Mouse (Mus musculus): ENCODE measurements around the gene Tmem198b. TPM values are rescaled to one million over a fixed set of nuclear protein-coding genes. Genes with fewer than 3 reads are reported as not detected.
A peak's percentile ranks its signal among the peaks of the same experiment; 100 is the strongest.

The Tmem198b gene
- polyA plus RNA-seq, 1 experiment from 2014 or later = 15.9 TPM

DNA sequence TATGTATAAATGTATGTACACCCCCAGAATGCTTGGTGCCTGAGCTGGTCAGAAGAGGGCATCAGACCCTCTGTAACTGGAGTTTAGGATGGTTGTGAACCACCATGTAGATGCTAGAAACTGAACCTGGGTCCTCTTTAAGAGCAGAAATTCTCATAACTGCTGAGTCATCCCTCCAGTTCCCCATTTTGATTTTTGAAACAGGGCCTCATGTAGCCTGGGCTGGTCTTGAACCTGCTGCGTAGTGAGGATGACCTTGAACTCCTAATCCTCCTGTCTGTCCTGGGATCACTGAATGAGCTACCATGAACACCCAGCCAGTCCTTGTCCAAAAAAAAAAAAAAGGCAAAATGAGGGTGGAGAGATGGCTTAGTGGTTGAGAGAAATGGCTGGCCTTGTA is 10.9 kb downstream of the Tmem198b start:
- Histone ChIP-seq H3K9me3 (ENCODE audit: control insufficient read depth, low read length) (no peaks in the 10 kb centered on the region), H3K36me3 (ENCODE audit: control insufficient read depth, insufficient read depth, low read length) (no peaks in the 10 kb centered on the region), H3K4me1 (ENCODE audit: control insufficient read depth, insufficient read depth, low read length) (no peaks in the 10 kb centered on the region), H3K27me3 (ENCODE audit: control insufficient read depth, insufficient read depth, low read length) (no peaks in the 10 kb centered on the region), H3K4me3 (ENCODE audit: low read length) (no peak overlapping the region), H3K27ac (ENCODE audit: low read depth, low read length) (no peak overlapping the region), H3K9ac (ENCODE audit: low read depth, low read length) (no peak overlapping the region), H3K4me2 (replicated peaks; ENCODE audit: low read depth, low read length) (no peak overlapping the region)
- ATAC-seq (ENCODE audit: low FRiP score, low TSS enrichment) = no peak
- WGBS = 97% methylated on average over 1 of the region's 1 CpGs

GRCm38 (mm10) chr10:128792041-128792440 is 12.1 kb downstream of the Tmem198b start:
- ATAC-seq (ENCODE audit: low FRiP score, low TSS enrichment) = no peak
- no peak overlapping the region for H3K27ac ChIP-seq (ENCODE audit: low read depth, low read length)
- H3K9ac ChIP-seq (ENCODE audit: low read depth, low read length) = no peak overlapping the region
- H3K4me3 ChIP-seq (ENCODE audit: low read length) = no peak overlapping the region
- H3K4me1 ChIP-seq (ENCODE audit: control insufficient read depth, insufficient read depth, low read length) = no peaks in the 10 kb centered on the region
- no peaks in the 10 kb centered on the region for H3K9me3 ChIP-seq (ENCODE audit: control insufficient read depth, low read length)
- no peaks in the 10 kb centered on the region for H3K27me3 ChIP-seq (ENCODE audit: control insufficient read depth, insufficient read depth, low read length)
- H3K4me2 ChIP-seq (replicated peaks; ENCODE audit: low read depth, low read length) = no peak overlapping the region
- no peaks in the 10 kb centered on the region for H3K36me3 ChIP-seq (ENCODE audit: control insufficient read depth, insufficient read depth, low read length)

- no peak within 1 kb of the TSS for H3K9ac ChIP-seq (ENCODE audit: low read depth, low read length)
- no peak within 1 kb of the TSS for H3K4me3 ChIP-seq (ENCODE audit: low read length)
- H3K27me3 ChIP-seq (ENCODE audit: control insufficient read depth, insufficient read depth, low read length) = no peaks in the 10 kb centered on the region
- H3K4me1 ChIP-seq (ENCODE audit: control insufficient read depth, insufficient read depth, low read length) = no peaks in the 10 kb centered on the region
- WGBS = 75% methylated on average over 7 of the region's 7 CpGs
- ATAC-seq (ENCODE audit: low FRiP score, low TSS enrichment) = no peak
- H3K4me2 ChIP-seq (replicated peaks; ENCODE audit: low read depth, low read length) = no peak within 1 kb of the TSS
- no peak within 1 kb of the TSS for H3K27ac ChIP-seq (ENCODE audit: low read depth, low read length)
- no peaks in the 10 kb centered on the region for H3K36me3 ChIP-seq (ENCODE audit: control insufficient read depth, insufficient read depth, low read length)
- H3K9me3 ChIP-seq (ENCODE audit: control insufficient read depth, low read length) = no peaks in the 10 kb centered on the region
Observed at GRCm38 (mm10) chr10:128790398-128791124, 13.6 kb downstream of the Tmem198b start, which contains the start of gene Mmp19. Mmp19 (plus strand) TSS chr10:128790910.

GRCm38 (mm10) chr10:128780200-128780599 is 24.0 kb downstream of the Tmem198b start:
- no peaks in the 10 kb centered on the region; the same call in 1 of the 2 replicates for H3K4me1 ChIP-seq (ENCODE audit: control insufficient read depth, insufficient read depth, low read length)
- ATAC-seq (ENCODE audit: low FRiP score, low TSS enrichment) = no peak

GRCm38 (mm10) chr10:128779011-128779795 is 25.0 kb downstream of the Tmem198b start:
- Histone ChIP-seq H3K9me3 (ENCODE audit: control insufficient read depth, low read length) (peaks cover 3% of the 10 kb centered on the region; the same call in 1 of the 2 replicates), H3K27me3 (ENCODE audit: control insufficient read depth, insufficient read depth, low read length) (no peaks in the 10 kb centered on the region), H3K36me3 (ENCODE audit: control insufficient read depth, insufficient read depth, low read length) (no peaks in the 10 kb centered on the region), H3K27ac (ENCODE audit: low read depth, low read length) (peak overlapping the region; percentile 32), H3K9ac (ENCODE audit: low read depth, low read length) (no peak overlapping the region), H3K4me2 (replicated peaks; ENCODE audit: low read depth, low read length) (no peak overlapping the region), H3K4me3 (ENCODE audit: low read length) (no peak overlapping the region), H3K4me1 (ENCODE audit: control insufficient read depth, insufficient read depth, low read length) (no peaks in the 10 kb centered on the region; the same call in 1 of the 2 replicates)
- peak; percentile 94 for ATAC-seq (ENCODE audit: low FRiP score, low TSS enrichment)
- WGBS = 35% methylated on average over 8 of the region's 8 CpGs

More at GRCm38 (mm10) chr10:128780200-128780599, 24.0 kb downstream of the Tmem198b start:
- H3K4me2 ChIP-seq (replicated peaks; ENCODE audit: low read depth, low read length) = no peak overlapping the region
- 82% methylated on average over 1 of the region's 1 CpGs for WGBS
- no peak overlapping the region for H3K9ac ChIP-seq (ENCODE audit: low read depth, low read length)
- no peak overlapping the region for H3K27ac ChIP-seq (ENCODE audit: low read depth, low read length)
- peaks cover 6% of the 10 kb centered on the region; the same call in 1 of the 2 replicates for H3K9me3 ChIP-seq (ENCODE audit: control insufficient read depth, low read length)
- no peak overlapping the region for H3K4me3 ChIP-seq (ENCODE audit: low read length)
- no peaks in the 10 kb centered on the region for H3K36me3 ChIP-seq (ENCODE audit: control insufficient read depth, insufficient read depth, low read length)
- H3K27me3 ChIP-seq (ENCODE audit: control insufficient read depth, insufficient read depth, low read length) = no peaks in the 10 kb centered on the region

GRCm38 (mm10) chr10:128778441-128778840 is 25.7 kb downstream of the Tmem198b start:
- Histone ChIP-seq H3K9me3 (ENCODE audit: control insufficient read depth, low read length) (no peaks in the 10 kb centered on the region), H3K9ac (ENCODE audit: low read depth, low read length) (no peak overlapping the region), H3K4me1 (ENCODE audit: control insufficient read depth, insufficient read depth, low read length) (no peaks in the 10 kb centered on the region; the same call in 1 of the 2 replicates), H3K27me3 (ENCODE audit: control insufficient read depth, insufficient read depth, low read length) (no peaks in the 10 kb centered on the region), H3K36me3 (ENCODE audit: control insufficient read depth, insufficient read depth, low read length) (no peaks in the 10 kb centered on the region), H3K27ac (ENCODE audit: low read depth, low read length) (peak overlapping the region; percentile 32; the same call in 1 of the 2 replicates), H3K4me2 (replicated peaks; ENCODE audit: low read depth, low read length) (no peak overlapping the region), H3K4me3 (ENCODE audit: low read length) (no peak overlapping the region)
- ATAC-seq (ENCODE audit: low FRiP score, low TSS enrichment) = no peak
- 93% methylated on average over 2 of the region's 2 CpGs for WGBS

- H3K27ac ChIP-seq (ENCODE audit: low read depth, low read length) = no peak overlapping the region
- H3K4me3 ChIP-seq (ENCODE audit: low read length) = no peak overlapping the region
- no peaks in the 10 kb centered on the region for H3K9me3 ChIP-seq (ENCODE audit: control insufficient read depth, low read length)
- no peak overlapping the region for H3K9ac ChIP-seq (ENCODE audit: low read depth, low read length)
- no peaks in the 10 kb centered on the region for H3K36me3 ChIP-seq (ENCODE audit: control insufficient read depth, insufficient read depth, low read length)
- H3K4me2 ChIP-seq (replicated peaks; ENCODE audit: low read depth, low read length) = no peak overlapping the region
- no peak for ATAC-seq (ENCODE audit: low FRiP score, low TSS enrichment)
- H3K4me1 ChIP-seq (ENCODE audit: control insufficient read depth, insufficient read depth, low read length) = no peaks in the 10 kb centered on the region; the same call in 1 of the 2 replicates
- 27% methylated on average over 5 of the region's 5 CpGs for WGBS
- H3K27me3 ChIP-seq (ENCODE audit: control insufficient read depth, insufficient read depth, low read length) = no peaks in the 10 kb centered on the region
Observed at GRCm38 (mm10) chr10:128773685-128774084, 30.5 kb downstream of the Tmem198b start.

- H3K4me2 ChIP-seq (replicated peaks; ENCODE audit: low read depth, low read length) = no peak overlapping the region
- no peak overlapping the region for H3K4me3 ChIP-seq (ENCODE audit: low read length)
- WGBS = 83% methylated on average over 2 of the region's 2 CpGs
- H3K27ac ChIP-seq (ENCODE audit: low read depth, low read length) = no peak overlapping the region
- no peaks in the 10 kb centered on the region for H3K36me3 ChIP-seq (ENCODE audit: control insufficient read depth, insufficient read depth, low read length)
- 0 out of 2 replicates have a peak, but pooled peaks have one; percentile 16 for ATAC-seq (ENCODE audit: low FRiP score, low TSS enrichment)
- no peaks in the 10 kb centered on the region for H3K4me1 ChIP-seq (ENCODE audit: control insufficient read depth, insufficient read depth, low read length)
- H3K9me3 ChIP-seq (ENCODE audit: control insufficient read depth, low read length) = no peaks in the 10 kb centered on the region
- no peaks in the 10 kb centered on the region for H3K27me3 ChIP-seq (ENCODE audit: control insufficient read depth, insufficient read depth, low read length)
- H3K9ac ChIP-seq (ENCODE audit: low read depth, low read length) = no peak overlapping the region
Observed at GRCm38 (mm10) chr10:128772895-128773294, 31.3 kb downstream of the Tmem198b start.

Data from kidney, embryonic 14.5 days (tissue).